Mouse (Mus musculus): ENCODE measurements around the gene Vwa8.

- TF ChIP-seq EP300 (IDR thresholded peaks at IDR 0.05; ENCODE audit: low read length): no peak
- no peak for TF ChIP-seq CTCF (conservative IDR thresholded peaks at IDR 0.05 in 1 of 2, IDR thresholded peaks at IDR 0.05 in 1 of 2; ENCODE audit: low read depth in 2 of 2, low read length in 2 of 2)
- TF ChIP-seq POLR2A (IDR thresholded peaks at IDR 0.05; ENCODE audit: low read depth, low read length): no peak
- no peak for TF ChIP-seq E2F4 (IDR thresholded peaks at IDR 0.05; ENCODE audit: insufficient replicate concordance, low read depth, low read length)
- no peak for TF ChIP-seq TBP (conservative IDR thresholded peaks at IDR 0.05; ENCODE audit: low read depth, low read length)
- TF ChIP-seq IRF4 (IDR thresholded peaks at IDR 0.05; ENCODE audit: low read depth, low read length): no peak
- no peak for TF ChIP-seq USF1 (IDR thresholded peaks at IDR 0.05; ENCODE audit: low read depth, low read length)
- no peak for TF ChIP-seq BHLHE40 (IDR thresholded peaks at IDR 0.05; ENCODE audit: low read depth, low read length)
Measured at GRCm38 (mm10) chr14:79186976-79187375, 338.1 kb downstream of the Vwa8 start.

Measured in CH12.LX (cell line).